Mouse (Mus musculus) hindbrain, embryonic 11.5 days (tissue): ENCODE results near the gene Usp49. TPM values are rescaled to one million over a fixed set of nuclear protein-coding genes. Genes with fewer than 3 reads are reported as not detected.
A peak's percentile ranks its signal among the peaks of the same experiment; 100 is the strongest.

Source experiments
- ATAC-seq: fragments of 200-750 bp; cut with Nextera tagmentation; 2 replicates; pipeline ENCODE4 v1.8.0; 2017; ENCODE audit warnings: mild to moderate bottlenecking, moderate TSS enrichment, moderate library complexity; ENCODE audit not compliant: low FRiP score
- DNase-seq: peaks from one replicate; pipeline ENCODE4 v3.0.0-alpha.2; 2015; ENCODE audit warnings: low spot score
- H3K27ac ChIP-seq: fragments of 300-500 bp; sonication (generic); 2 replicates; pipeline ENCODE4 v1.5.1; 2014; ENCODE audit warnings: mild to moderate bottlenecking, low read depth, low read length
- H3K27me3 ChIP-seq: fragments of 300-500 bp; sonication (generic); 2 replicates; pipeline ENCODE4 v1.6.1; 2014; ENCODE audit warnings: mild to moderate bottlenecking, low read length, moderate library complexity, mixed read lengths; ENCODE audit not compliant: control insufficient read depth, insufficient read depth
- H3K36me3 ChIP-seq: fragments of 300-500 bp; sonication (generic); 2 replicates; pipeline ENCODE4 v1.6.1; 2014; ENCODE audit warnings: mild to moderate bottlenecking, low read length, moderate library complexity, mixed read lengths; ENCODE audit not compliant: control insufficient read depth, insufficient read depth
- H3K4me1 ChIP-seq: fragments of 300-500 bp; sonication (generic); replicated peaks from 2 replicates; pipeline ENCODE4 v1.6.1; 2014; ENCODE audit warnings: low read length, mixed read lengths; ENCODE audit not compliant: control insufficient read depth, insufficient read depth
- H3K4me2 ChIP-seq: fragments of 300-500 bp; sonication (generic); replicated peaks from 2 replicates; pipeline ENCODE4 v1.6.1; 2014; ENCODE audit warnings: mild to moderate bottlenecking, low read depth, low read length
- H3K4me3 ChIP-seq: fragments of 300-500 bp; sonication (generic); 2 replicates; pipeline ENCODE4 v1.5.1; 2014; ENCODE audit warnings: low read depth, low read length
- H3K9ac ChIP-seq: fragments of 300-500 bp; sonication (generic); 2 replicates; pipeline ENCODE4 v1.6.1; 2014; ENCODE audit warnings: low read depth, low read length
- H3K9me3 ChIP-seq: fragments of 300-500 bp; sonication (generic); 2 replicates; pipeline ENCODE4 v1.6.1; 2016; ENCODE audit warnings: low read length; ENCODE audit not compliant: control insufficient read depth
- WGBS: fragments of 180-500 bp; shearing (Covaris S2); extraction: QIAGEN DNeasy Blood & Tissue Kit; methylation state at CpG from one replicate; pipeline ENCODE4 v1.1.7; 2014; 5-methylcytosine and 5-hydroxymethylcytosine counted together
- polyA plus RNA-seq: library from polyadenylated mRNA; unstranded; fragments of >200 nt; fragmentation: Nextera tagmentation; extraction: Ambion mirVana; gene quantifications from 2 replicates; pipeline ENCODE4 v1.2.1, GENCODE M21; 2014

Usp49 gene
- polyA plus RNA-seq, 1 experiment from 2014 or later: 9.1 TPM

DNA sequence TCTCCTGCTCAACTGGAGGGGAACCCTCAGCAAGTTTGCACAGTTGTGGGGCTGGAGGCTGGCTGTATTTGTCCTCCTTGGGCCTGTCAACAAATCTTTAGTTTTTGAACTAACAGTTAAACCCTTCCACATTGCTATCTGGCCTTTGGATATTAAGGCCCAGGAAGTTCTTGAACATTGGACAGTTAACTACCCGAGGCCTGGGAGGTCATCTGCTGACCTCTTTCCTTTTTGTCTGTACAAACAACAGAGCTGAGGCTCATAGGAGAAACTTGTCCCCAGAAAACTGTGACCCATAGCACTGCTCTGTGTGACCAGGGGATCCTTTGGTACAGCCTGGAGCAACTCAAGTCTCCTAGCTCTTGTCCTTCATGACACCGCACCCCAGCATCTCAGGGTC lies 68.6 kb downstream of the Usp49 start:
- DNase-seq (no peak), ATAC-seq (no peak)
- Histone ChIP-seq H3K9me3 (no peaks in the 10 kb centered on the region), H3K27me3 (peaks cover 2% of the 10 kb centered on the region; the same call in 1 of the 2 replicates), H3K9ac (no peak overlapping the region), H3K36me3 (0 out of 2 replicates have a peak, but pooled peaks cover 2% of the 10 kb centered on the region), H3K4me3 (no peak overlapping the region), H3K4me2 (no peak overlapping the region), H3K4me1 (no peaks in the 10 kb centered on the region; the same call in 1 of the 2 replicates), H3K27ac (no peak overlapping the region)
- 84% methylated on average over 2 of the region's 2 CpGs for WGBS

DNA sequence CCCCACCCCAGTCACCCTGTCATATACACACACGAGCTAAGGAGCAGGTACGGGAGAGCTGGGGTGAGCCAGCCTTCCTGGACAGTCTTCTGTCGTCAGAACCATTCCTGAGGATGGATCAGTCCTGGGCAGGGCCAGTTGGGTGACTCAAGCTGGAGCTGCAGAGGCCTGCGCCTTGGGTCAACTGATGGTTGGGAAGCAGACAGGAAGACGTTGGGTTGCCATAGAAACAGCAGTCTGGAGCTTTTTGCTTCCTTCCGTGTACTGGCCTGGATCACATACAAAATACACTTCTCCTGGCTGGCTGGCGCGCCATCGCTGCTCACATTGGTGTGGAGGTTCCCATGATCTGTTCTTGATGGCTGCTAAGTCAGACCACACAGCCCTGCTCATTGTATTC lies 71.3 kb downstream of the Usp49 start:
- 80% methylated on average over 9 of the region's 9 CpGs for WGBS
- H3K27ac ChIP-seq: no peak overlapping the region
- H3K4me1 ChIP-seq: no peaks in the 10 kb centered on the region; the same call in 1 of the 2 replicates
- no peak overlapping the region for H3K4me2 ChIP-seq
- DNase-seq: no peak
- no peaks in the 10 kb centered on the region for H3K9me3 ChIP-seq
- 0 out of 2 replicates have a peak, but pooled peaks cover 2% of the 10 kb centered on the region for H3K36me3 ChIP-seq
- H3K9ac ChIP-seq: no peak overlapping the region
- no peak overlapping the region for H3K4me3 ChIP-seq
- H3K27me3 ChIP-seq: peaks cover 2% of the 10 kb centered on the region; the same call in 1 of the 2 replicates
- ATAC-seq: no peak

DNA sequence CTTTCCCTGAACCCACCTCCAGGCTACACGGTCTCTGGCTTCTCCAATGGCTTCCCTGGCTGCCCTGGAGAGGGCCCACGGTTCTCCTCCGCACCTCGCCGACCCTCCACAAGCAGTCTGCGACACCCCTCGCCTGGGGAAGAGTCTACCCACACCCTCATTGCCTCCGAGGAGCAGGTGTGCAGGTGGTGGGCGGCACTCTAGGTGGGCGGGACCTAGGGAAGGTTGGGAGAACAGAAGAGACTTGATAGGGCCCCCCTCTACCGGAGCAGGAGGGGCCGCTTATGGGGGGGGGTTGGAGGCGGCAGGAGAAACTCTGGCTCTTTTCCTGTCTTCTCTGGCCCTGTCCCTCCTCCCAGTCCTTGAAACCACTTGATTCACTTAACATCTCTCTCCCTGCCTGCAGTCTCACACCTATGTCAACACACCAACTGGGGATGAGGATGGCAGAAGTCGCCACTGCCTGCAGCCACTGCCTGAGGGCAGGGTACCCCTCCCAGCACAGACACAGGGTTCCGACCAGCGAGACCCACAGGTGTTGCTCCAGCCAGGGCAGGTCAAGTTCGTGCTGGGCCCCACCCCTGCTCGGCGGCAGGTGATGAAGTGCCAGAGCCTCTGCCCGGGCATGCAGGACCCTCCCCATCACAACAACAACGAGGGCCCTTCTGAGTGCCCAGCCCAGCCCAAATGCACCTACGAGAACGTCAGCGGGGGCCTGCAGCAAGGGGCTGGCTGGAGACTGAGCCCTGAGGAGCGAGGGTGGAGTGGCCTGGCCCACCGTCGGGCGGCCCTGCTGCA lies 72.3 kb downstream of the Usp49 start:
- Histone ChIP-seq H3K9ac (no peak overlapping the region), H3K36me3 (0 out of 2 replicates have a peak, but pooled peaks cover 2% of the 10 kb centered on the region), H3K4me1 (no peaks in the 10 kb centered on the region; the same call in 1 of the 2 replicates), H3K4me2 (no peak overlapping the region), H3K4me3 (no peak overlapping the region), H3K27me3 (peaks cover 2% of the 10 kb centered on the region; the same call in 1 of the 2 replicates), H3K27ac (no peak overlapping the region), H3K9me3 (no peaks in the 10 kb centered on the region)
- no peak for ATAC-seq
- 41% methylated on average over 28 of the region's 28 CpGs for WGBS
- DNase-seq: no peak

DNA sequence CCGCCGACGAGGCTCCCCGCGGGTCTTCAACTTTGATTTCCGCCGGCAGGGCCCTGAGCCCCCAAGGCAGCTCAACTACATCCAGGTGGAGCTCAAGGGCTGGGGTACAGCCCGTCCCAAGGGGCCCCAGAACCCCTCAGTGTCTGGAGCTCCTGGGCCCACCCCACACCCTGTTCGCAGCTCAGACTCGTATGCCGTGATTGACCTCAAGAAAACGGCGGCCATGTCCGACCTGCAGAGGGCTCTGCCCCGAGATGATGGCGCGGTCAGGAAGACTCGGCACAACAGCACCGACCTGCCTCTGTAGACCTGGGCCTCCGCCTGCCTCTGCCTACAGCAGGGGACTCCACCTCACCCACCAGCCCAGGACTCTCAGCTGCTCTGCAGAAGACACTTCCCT lies 73.1 kb downstream of the Usp49 start:
- WGBS: 24% methylated on average over 20 of the region's 20 CpGs
- H3K36me3 ChIP-seq: 0 out of 2 replicates have a peak, but pooled peaks cover 2% of the 10 kb centered on the region
- no peak overlapping the region for H3K4me2 ChIP-seq
- no peak for ATAC-seq
- DNase-seq: peak; percentile 12
- H3K9ac ChIP-seq: no peak overlapping the region
- H3K27ac ChIP-seq: no peak overlapping the region
- H3K9me3 ChIP-seq: no peaks in the 10 kb centered on the region
- no peak overlapping the region for H3K4me3 ChIP-seq
- H3K27me3 ChIP-seq: peaks cover 2% of the 10 kb centered on the region; the same call in 1 of the 2 replicates
- no peaks in the 10 kb centered on the region; the same call in 1 of the 2 replicates for H3K4me1 ChIP-seq

DNA sequence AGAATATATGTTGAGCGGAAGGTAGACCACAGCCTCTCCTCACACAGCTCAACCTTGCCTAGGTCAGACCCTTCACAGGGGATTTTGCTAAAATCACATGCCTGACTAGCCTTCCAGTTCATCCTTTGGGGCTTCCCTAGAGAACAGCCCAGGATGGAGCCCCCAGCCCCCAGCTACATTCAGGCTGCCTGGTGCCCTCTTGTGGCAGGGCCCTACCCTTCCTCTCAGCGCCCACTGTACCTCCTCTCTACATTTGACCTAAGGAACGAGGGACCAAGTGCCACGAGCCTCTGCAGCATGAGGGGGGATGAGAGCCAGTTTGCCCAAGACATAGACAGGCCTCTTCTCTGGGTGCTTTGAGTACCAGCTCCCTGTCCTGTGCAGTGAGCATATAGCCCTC lies 74.2 kb downstream of the Usp49 start:
- no peak for DNase-seq
- Histone ChIP-seq H3K4me3 (no peak overlapping the region), H3K9me3 (no peaks in the 10 kb centered on the region), H3K27me3 (peaks cover 2% of the 10 kb centered on the region; the same call in 1 of the 2 replicates), H3K9ac (no peak overlapping the region), H3K36me3 (0 out of 2 replicates have a peak, but pooled peaks cover 2% of the 10 kb centered on the region), H3K4me1 (no peaks in the 10 kb centered on the region; the same call in 1 of the 2 replicates), H3K27ac (no peak overlapping the region), H3K4me2 (no peak overlapping the region)
- 71% methylated on average over 4 of the region's 4 CpGs for WGBS
- ATAC-seq: no peak

DNA sequence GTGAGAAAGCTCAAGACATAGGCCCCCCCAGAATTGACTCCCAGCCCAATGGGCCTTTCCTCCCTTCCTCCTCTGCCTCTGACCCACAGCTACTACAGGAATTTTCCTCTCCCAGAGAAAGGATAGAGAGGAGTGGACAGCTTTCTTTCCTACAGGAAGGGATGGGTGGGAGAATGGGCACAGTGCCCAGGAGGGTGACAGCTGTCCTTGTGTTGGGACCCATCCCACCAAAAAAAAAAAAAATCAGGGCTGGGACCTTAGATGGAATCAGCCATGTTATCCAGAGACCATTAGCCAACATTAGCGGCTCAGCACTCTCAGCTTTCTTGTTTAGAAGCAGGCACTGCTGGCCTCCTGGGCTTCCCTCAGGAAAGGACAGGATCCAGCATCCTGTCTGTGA lies 75.7 kb downstream of the Usp49 start:
- Histone ChIP-seq H3K9ac (no peak overlapping the region), H3K27ac (no peak overlapping the region), H3K4me2 (no peak overlapping the region), H3K36me3 (0 out of 2 replicates have a peak, but pooled peaks cover 2% of the 10 kb centered on the region), H3K9me3 (no peaks in the 10 kb centered on the region), H3K27me3 (peaks cover 2% of the 10 kb centered on the region; the same call in 1 of the 2 replicates), H3K4me1 (no peaks in the 10 kb centered on the region; the same call in 1 of the 2 replicates), H3K4me3 (no peak overlapping the region)
- DNase-seq (no peak), ATAC-seq (no peak)
- 76% methylated on average over 1 of the region's 1 CpGs for WGBS

DNA sequence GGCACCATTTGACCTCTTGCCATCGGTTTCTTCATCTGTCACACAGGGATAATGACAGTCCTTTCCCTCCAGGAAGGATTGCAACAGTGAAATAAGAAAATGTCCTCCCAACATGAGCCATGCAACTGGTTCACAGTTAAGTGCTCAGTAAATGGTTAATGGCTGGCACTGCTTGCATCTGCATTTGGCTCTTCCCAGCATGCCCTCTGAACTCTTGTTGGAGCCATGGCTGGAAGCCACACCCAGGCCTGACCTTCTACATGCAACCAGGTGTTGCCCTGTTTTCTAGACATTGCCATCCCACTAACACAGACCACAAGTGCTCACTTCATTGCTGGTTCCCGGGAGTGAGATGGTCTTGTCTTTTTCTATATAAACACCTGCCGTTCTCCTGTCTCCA lies 77.5 kb downstream of the Usp49 start:
- no peak for DNase-seq
- no peaks in the 10 kb centered on the region for H3K9me3 ChIP-seq
- no peak overlapping the region for H3K4me3 ChIP-seq
- H3K9ac ChIP-seq: no peak overlapping the region
- no peak overlapping the region for H3K4me2 ChIP-seq
- H3K27me3 ChIP-seq: peaks cover under 1% of the 10 kb centered on the region; the same call in 1 of the 2 replicates
- no peak overlapping the region for H3K27ac ChIP-seq
- no peaks in the 10 kb centered on the region for H3K36me3 ChIP-seq
- ATAC-seq: no peak
- 91% methylated on average over 3 of the region's 3 CpGs for WGBS
- no peaks in the 10 kb centered on the region; the same call in 1 of the 2 replicates for H3K4me1 ChIP-seq

DNA sequence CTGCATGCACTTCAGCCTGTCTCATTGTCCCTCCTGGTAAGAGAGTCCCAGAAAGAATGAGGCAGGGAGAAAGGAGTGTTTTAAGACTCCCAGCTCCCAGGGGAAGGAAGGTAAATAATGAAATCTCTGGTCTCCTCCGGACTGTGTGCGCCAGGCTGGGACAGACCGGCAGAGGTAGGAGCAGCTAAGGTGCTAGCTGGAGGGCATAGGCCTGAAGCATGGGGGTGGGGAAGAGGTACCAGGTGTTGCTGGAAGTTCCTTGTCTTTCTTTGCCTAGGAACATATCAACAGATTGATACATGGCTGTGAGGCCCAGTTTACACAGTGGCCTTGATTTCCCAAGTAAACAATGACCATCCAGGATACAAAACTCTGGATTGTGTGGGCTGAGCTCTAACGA lies 78.5 kb downstream of the Usp49 start:
- H3K4me2 ChIP-seq: no peak overlapping the region
- H3K27me3 ChIP-seq: no peaks in the 10 kb centered on the region
- ATAC-seq: no peak
- DNase-seq: no peak
- no peak overlapping the region for H3K9ac ChIP-seq
- no peaks in the 10 kb centered on the region for H3K4me1 ChIP-seq
- 80% methylated on average over 4 of the region's 4 CpGs for WGBS
- no peaks in the 10 kb centered on the region for H3K9me3 ChIP-seq
- H3K27ac ChIP-seq: no peak overlapping the region
- no peak overlapping the region for H3K4me3 ChIP-seq
- H3K36me3 ChIP-seq: no peaks in the 10 kb centered on the region

DNA sequence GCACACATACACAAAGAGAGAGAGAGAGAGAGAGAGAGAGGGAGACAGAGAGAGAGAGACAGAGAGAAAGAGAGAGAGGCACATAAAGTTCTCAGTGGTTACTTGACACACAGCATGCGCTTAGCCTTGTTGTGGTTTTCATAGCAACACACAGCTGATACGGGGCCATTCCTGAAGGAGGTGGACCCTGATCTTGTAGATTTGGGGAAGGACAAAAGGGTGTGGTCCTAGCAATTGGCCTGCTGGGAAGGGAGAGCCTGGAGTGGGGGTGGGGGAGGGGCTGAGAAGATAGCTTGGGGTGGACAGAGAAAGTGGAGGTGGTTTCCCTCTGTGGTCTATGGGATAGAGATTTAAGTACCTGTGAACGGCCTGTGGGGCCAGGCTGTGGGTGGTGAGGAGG lies 79.5 kb downstream of the Usp49 start:
- Histone ChIP-seq H3K4me3 (no peak overlapping the region), H3K9me3 (no peaks in the 10 kb centered on the region), H3K36me3 (no peaks in the 10 kb centered on the region), H3K9ac (no peak overlapping the region), H3K27ac (no peak overlapping the region), H3K27me3 (no peaks in the 10 kb centered on the region), H3K4me2 (no peak overlapping the region), H3K4me1 (no peaks in the 10 kb centered on the region)
- 80% methylated on average over 3 of the region's 3 CpGs for WGBS
- DNase-seq: no peak
- ATAC-seq: no peak
